Mouse (Mus musculus) adrenal gland, postnatal 36 days (tissue): ENCODE data around the gene Bgn. TPM values are rescaled to one million over a fixed set of nuclear protein-coding genes. Genes with fewer than 3 reads are reported as not detected.

ENCODE experiments used
- DNase-seq, 2 experiments: peaks; one replicate each; pipeline ENCODE4 v3.0.0; 2021; ENCODE audit warnings: mixed read lengths in 1 of 2
- long read RNA-seq, 2 experiments: library from polyadenylated mRNA; stranded (forward); transcript quantifications; one replicate each; pipeline ENCODE4 v2.0.0; 2021; ENCODE audit warnings: borderline sequencing depth in 2 of 2
- total RNA-seq, 2 experiments: library from RNA; stranded (reverse); gene quantifications; 2 replicates each; pipeline ENCODE4 v1.2.3; 2021

The Bgn gene
- 100 to 1,000 TPM; 251 to 260 TPM for total RNA-seq
- long read RNA-seq, experiment 1, transcript Bgn-201 (8 exons, 2,419 nt), result major isoform, 36 of 72 reads
- long read RNA-seq, experiment 1, partial matches to known transcripts, result 35 of 72 reads
- long read RNA-seq, experiment 1, other reads (novel, unspliced or antisense), result 1 of 72 reads
- long read RNA-seq, experiment 2, transcript Bgn-201 (8 exons, 2,419 nt), result major isoform, 55 of 71 reads
- long read RNA-seq, experiment 2, partial matches to known transcripts, result 7 of 71 reads
- long read RNA-seq, experiment 2, other reads (novel, unspliced or antisense), result 9 of 71 reads

DNA sequence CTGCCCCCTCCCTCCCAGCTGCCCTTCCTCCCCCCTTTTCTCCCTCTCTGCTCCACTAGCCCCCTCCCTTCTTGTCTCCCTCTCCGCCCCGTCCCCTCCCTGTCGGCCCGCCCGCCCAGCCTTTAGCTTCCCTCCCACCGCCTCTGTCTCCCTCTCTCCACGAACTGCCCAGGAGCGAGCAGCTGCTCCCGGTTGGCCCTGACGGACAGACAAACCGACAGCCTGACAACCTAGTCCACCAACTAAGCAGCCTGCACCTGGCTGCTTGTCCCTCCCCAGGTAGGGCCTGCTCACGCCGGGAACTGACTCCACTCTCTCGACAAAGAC, at the start of gene Bgn:
Gene Bgn (plus strand): TSS at position 119 of the 327 bp plus-strand sequence.
- peak in 1 of 2 experiments; percentile 22 for DNase-seq

- no peak for DNase-seq
Observed at GRCm38 (mm10) chrX:73435252-73435651, 48.1 kb upstream of the Bgn start, which contains the start of gene Trex2. TSS of gene Trex2 (minus strand) at chrX:73435344.

DNA sequence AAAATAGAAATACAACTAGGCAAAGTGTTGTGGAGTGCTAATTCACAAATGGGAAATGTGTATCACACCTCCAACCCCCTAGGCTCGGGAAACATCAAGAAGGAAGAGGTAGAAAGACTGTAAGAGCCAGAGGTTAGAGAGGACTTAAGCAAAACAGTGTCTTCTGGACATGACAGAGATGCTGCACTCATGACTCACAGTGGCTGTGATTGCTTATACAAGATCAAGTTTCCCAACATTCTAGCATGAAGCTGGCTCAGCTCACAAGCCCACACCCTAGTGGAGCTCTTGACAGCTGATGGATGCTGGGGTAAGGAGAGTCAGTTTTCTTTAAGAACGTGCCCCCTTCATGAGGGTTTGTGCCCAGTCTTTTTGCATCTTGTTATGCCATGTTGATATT, 42.0 kb upstream of the Bgn start:
- DNase-seq, result peak in 1 of 2 experiments; percentile 11

- DNase-seq, result peak; percentile 72 to 76
Observed at GRCm38 (mm10) chrX:73451949-73452348, 31.5 kb upstream of the Bgn start.

- DNase-seq, result peak; percentile 93
Observed at GRCm38 (mm10) chrX:73458877-73459392, 24.5 kb upstream of the Bgn start, which contains the start of gene Haus7. TSS of gene Haus7 (minus strand) at chrX:73459044.

DNA sequence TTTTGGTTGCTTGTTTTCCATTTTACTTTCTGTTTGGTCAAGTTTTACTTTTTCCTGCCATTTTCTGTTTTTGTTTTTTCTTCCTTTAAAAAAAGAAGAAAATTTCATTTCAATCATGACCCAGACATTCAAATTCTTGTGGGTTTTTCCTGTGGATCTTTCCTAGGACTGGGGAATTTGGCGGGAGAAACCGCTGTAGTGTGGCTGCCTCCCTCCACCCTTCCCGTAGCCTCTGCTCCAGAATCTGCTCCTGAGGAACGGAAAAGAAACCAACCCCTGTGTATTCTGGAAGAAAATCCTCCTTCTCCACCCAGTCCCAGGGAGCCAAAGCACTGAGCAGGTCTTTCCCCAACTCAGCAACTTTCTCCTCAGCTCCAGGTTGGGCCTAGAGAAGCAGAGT, 22.6 kb upstream of the Bgn start:
- DNase-seq, result no peak

DNA sequence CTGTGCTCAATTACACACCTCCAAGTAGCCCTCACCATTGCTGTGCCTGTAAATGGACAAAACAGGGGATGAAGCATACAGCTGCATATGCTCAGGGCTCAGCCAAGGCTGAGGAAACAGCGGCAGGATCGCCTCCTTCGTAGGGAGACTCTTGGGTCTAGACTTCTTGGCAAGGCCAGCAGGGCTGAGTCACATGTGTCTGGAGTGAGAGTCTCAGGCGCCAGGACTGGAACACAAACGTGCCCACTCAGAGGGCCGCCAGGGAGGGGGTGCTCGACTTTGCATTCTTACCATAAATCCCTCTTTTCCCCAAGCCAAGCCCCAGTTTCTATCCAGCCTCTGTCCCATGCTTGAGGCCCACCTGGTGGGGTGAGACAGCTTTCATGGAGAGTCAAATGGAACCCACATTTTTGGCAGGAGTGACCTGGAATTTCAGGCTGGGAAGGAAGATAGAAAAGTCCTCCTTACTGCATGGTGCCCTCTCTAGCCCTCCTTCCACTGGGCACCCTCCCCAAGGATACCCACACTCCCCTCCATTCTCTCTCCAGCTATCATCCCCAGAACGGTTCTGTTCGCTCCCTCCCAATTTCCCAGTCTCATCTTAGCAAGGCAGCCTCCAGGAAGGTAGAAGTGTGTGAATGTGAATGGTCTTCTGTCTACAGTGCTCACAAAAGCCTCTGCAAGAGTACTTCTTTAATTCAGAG, 17.8 kb upstream of the Bgn start:
- DNase-seq, result peak; percentile 57 to 59

- no peak for DNase-seq
Observed at GRCm38 (mm10) chrX:73467446-73468241, 15.8 kb upstream of the Bgn start.

DNA sequence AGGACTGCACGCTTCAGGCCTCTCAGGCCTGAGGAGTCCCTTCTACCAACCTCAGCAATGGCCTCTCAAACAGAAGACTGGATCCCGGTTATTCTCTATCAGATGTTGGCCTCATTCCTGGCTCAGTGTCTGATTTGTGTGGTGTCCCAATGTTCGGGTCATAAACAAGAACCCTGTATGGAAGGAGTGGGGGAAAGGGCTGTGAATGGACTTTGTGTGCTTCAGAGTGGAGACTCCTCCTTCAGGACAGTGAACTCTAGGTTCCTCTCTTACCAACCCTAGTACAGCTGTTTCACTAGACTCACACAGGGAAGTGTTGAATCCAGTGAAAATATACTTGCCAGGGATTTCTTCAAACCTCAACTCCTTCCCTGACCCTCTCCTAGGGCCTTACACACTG, 15.1 kb upstream of the Bgn start:
- DNase-seq, result no peak

DNA sequence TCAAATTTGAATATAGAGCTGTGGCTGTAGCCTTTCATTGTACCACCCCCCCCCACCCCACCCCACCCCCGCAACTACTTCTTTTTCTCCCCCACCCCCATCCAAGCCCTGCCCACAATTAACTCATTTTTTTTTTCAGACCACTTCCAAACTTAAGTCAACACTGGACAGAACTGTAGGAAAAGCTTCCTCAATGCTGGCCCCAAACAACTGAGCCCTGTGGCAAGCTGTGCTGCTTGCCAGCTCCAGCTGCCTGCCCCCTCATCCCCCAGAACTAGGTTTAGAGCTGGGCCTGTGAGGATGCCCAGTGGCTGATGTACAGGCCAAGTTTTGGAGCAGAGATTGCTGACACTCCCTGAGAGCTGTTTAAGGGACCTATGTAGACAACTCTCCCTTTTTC, 14.7 kb upstream of the Bgn start:
- no peak for DNase-seq

DNA sequence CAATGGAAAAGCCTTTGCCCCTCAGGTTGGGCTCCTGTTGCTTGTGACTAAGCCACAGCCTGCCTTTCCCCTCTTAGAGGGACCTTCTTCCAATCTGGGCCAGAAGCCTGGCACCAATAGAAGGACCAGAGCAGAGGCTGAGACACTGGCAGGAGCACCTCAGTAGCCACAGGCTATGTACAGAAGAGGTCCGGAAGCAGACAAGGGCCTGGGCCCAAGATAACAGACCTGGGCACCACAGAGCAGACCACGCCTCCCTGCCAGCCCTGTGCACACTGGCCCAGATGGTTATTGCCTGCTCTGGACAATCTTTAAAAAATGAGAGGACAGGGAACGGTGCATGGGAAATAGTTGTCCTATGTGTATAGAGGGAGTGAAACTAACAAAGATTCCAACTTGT, 11.6 kb upstream of the Bgn start:
- no peak for DNase-seq

DNA sequence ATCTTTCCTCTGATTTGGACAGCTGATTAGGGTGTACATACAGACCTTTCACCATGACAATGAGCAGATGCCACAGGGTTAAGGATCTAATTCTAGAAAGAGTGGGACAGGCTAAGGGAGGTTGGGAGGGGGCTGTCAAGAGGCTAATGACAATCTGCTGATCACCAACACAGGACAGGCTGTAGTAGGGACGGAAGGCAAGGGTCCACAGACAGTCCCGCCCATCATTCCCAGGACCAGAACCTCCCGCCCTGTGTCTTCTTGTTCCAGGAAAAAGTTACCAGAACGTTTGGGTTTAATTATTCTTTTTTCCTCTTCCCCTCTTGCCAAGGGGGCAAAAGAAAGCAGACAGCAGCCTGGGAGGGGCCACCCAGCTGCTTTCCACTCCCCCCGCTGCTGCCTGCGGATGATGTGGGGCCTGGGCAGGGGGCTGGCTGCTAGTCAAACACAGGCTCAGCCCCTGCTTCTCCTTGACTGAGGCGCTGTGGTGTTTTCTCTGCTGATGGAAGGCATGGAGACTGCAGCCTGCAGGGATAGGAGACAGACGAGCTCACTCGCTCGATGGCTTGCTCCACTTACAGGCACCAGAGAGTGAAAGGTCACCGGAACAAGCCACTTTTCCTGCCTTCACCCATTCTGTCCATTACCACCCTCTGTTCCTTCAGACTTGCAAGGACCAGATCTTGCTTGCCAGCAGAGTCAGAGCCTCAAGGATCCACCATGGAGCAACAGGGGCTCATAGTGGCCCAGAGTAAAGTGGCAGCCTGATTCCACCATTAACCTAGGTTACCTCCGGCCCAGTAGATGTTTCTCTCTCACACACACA, 8.8 kb upstream of the Bgn start:
- DNase-seq, result no peak

GRCm38 (mm10) chrX:73475658-73476256, 7.6 kb upstream of the Bgn start:
- DNase-seq, result no peak

DNA sequence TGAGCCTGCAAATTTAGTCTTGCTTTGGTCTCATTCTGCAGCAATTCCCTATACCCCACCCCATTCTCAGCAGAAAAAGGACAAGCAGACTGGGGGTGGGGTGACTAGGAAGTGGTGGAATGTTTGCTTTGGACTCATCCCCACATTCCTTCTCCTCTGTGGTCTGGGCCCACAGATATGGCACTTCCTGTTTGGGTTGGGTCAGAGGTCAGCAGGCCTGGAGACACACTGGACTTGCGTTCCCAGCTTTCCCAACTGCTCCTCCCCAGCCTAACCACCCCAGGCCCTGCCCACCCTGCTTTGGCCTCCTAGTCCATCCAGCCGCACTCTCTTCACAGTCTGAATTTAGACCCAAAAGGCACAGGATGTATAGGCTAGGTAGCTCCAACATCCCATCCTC, 6.8 kb upstream of the Bgn start:
- peak in 1 of 2 experiments; percentile 52 for DNase-seq

DNA sequence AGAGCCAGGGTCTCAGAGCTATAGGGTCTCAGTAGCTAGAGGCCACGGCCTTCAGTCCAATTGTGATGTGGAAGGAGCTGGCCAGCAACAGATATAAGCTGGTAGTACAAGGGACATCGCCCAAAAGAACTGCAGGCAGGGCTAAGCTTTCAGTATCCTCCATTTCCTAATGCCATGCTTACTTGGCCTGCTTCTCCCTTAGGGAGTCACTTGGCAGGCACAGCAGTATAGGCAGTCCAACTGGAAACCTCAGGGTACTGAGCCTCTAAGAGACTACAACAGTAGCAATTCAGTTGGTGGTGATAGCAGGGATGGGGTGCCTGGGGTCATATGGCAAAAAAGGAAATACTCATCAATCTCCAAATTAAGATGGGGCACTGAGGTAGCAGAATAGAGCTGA, 5.9 kb upstream of the Bgn start:
- DNase-seq, result no peak

GRCm38 (mm10) chrX:73479656-73480055, 3.7 kb upstream of the Bgn start:
- no peak for DNase-seq

- no peak for DNase-seq
Observed at GRCm38 (mm10) chrX:73480334-73480733, 3.1 kb upstream of the Bgn start.

DNA sequence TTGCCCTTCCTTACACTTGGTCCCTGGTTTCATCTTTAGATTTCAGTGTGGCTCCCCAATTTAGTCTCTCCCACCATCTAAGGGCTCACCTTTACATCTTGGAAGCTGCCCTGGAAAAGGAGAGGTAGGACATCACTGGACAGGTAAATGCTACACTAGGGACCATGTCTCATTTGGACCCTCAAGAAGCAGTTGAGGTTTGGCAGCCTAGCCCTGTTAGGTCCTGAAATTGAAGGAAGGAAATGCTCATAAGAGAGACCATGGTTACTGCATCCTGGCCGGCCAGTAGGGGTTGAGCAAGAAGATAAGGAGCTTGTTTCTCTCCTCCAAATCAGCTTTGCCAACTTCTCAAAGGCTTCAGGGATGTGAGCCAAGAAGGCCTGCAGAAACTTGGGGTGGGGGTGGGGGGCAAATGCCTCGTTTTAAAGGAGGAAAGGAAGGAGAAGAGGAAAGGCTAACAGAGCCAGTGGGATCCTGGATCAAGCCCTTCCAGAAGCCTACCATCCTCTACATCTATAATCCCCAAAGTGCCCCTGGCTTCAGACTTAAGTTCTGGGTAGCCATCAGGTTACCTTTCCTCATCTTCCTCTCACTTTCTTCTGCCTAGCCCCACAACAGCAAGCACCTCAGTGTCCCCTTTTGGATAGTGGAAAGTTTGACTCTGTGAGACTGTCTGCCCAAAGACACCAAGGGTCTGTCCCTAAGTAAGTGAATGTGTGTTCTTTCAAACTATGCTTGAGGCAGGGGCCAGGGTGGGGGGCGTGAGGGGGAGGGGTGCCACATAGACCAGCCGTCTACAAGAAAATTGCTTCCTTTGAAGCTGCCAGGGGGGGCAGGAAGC, 539 bp upstream of the Bgn start:
- DNase-seq, result no peak

DNA sequence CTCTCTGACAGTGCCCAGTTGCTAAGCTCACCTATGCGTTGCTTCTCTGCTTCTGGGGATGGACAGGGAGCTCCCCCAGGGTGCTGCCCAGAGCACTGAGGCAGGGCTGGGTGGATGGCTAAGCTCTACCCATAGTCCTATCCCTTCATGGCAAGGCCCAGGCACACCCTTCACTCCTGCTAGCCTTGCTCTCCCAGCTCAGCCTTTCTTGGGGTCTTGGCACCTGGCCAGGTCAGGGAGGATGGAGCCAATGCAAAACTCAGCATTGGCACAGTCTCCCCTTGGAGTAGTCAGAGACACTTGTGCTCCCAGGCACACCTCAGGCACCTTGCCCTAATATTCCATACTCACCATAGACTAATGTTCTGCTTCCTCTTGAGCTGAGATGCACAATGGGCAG, 674 bp downstream of the Bgn start:
- no peak for DNase-seq

DNA sequence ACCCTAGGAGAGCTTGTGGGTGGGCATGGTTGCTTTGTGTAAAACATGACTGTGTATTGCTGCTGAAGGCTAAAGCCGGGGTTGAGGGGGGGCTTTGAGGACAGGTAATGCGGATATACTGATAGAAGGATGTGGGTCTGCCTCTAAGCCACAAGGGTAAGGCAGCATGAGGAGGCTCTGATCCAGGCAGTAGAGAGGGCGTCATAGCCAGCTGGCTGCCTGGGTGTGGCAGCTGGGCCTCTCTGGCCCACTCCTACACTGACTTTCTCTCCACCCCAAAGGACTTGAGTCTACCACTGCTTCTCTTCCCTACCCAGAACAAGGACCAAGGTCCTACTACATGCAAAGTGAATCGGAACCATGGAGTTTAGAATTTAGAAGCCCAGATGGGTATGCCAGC, 1.5 kb downstream of the Bgn start:
- no peak for DNase-seq
